Mouse (Mus musculus) gastrocnemius, postnatal 4 days (tissue): ENCODE results near the gene Mei4. TPM values are rescaled to one million over a fixed set of nuclear protein-coding genes. Genes with fewer than 3 reads are reported as not detected.

Experiments used
- DNase-seq, 2 experiments: peaks; one replicate each; pipeline ENCODE4 v3.0.0; 2021 to 2022; ENCODE audit warnings: low spot score in 2 of 2, mixed read lengths in 2 of 2
- long read RNA-seq, 2 experiments: library from polyadenylated mRNA; stranded (forward); transcript quantifications; one replicate each; pipeline ENCODE4 v2.0.0; 2021
- total RNA-seq, 2 experiments: library from RNA; stranded (reverse); gene quantifications; 2 replicates each; pipeline ENCODE4 v1.2.3; 2021

The Mei4 gene
- not detected for total RNA-seq
- long read RNA-seq, experiment 1 = 0 reads
- long read RNA-seq, experiment 2 = 0 reads

- peak; percentile 26 to 39 for DNase-seq
Measured at GRCm38 (mm10) chr9:81863181-81863887, at the start of gene Mei4. Mei4 (plus strand) TSS chr9:81863670.

- no peak for DNase-seq
Measured at GRCm38 (mm10) chr9:81819715-81820373, 43.6 kb upstream of the Mei4 start.

GRCm38 (mm10) chr9:81827560-81827959, 35.9 kb upstream of the Mei4 start:
- no peak for DNase-seq

- DNase-seq = no peak
Measured at GRCm38 (mm10) chr9:81834056-81834455, 29.4 kb upstream of the Mei4 start.

GRCm38 (mm10) chr9:81858861-81859260, 4.6 kb upstream of the Mei4 start:
- no peak for DNase-seq

GRCm38 (mm10) chr9:81863888-81864234, 391 bp downstream of the Mei4 start:
- DNase-seq = no peak

GRCm38 (mm10) chr9:81866032-81866431, 2.6 kb downstream of the Mei4 start:
- no peak for DNase-seq

GRCm38 (mm10) chr9:81921456-81921855, 58.0 kb downstream of the Mei4 start:
- no peak for DNase-seq

- no peak for DNase-seq
Measured at GRCm38 (mm10) chr9:81924744-81925143, 61.3 kb downstream of the Mei4 start.

- DNase-seq = no peak
Measured at GRCm38 (mm10) chr9:81940533-81940932, 77.1 kb downstream of the Mei4 start.

GRCm38 (mm10) chr9:81945624-81946023, 82.2 kb downstream of the Mei4 start:
- no peak for DNase-seq

- no peak for DNase-seq
Measured at GRCm38 (mm10) chr9:81956858-81957257, 93.4 kb downstream of the Mei4 start.

- DNase-seq = no peak
Measured at GRCm38 (mm10) chr9:81957842-81958241, 94.4 kb downstream of the Mei4 start.

GRCm38 (mm10) chr9:81966765-81967164, 103.3 kb downstream of the Mei4 start:
- no peak for DNase-seq

- DNase-seq = no peak
Measured at GRCm38 (mm10) chr9:81968935-81969334, 105.5 kb downstream of the Mei4 start.

GRCm38 (mm10) chr9:81982461-81982860, 119.0 kb downstream of the Mei4 start:
- no peak for DNase-seq

- DNase-seq = no peak
Measured at GRCm38 (mm10) chr9:82012991-82013390, 149.5 kb downstream of the Mei4 start.

GRCm38 (mm10) chr9:82042515-82043056, 179.1 kb downstream of the Mei4 start:
- no peak for DNase-seq

GRCm38 (mm10) chr9:82044517-82044916, 181.0 kb downstream of the Mei4 start:
- DNase-seq = no peak

GRCm38 (mm10) chr9:82073832-82074231, 210.4 kb downstream of the Mei4 start:
- DNase-seq = no peak

GRCm38 (mm10) chr9:82075270-82075669, 211.8 kb downstream of the Mei4 start:
- no peak for DNase-seq

- DNase-seq = no peak
Measured at GRCm38 (mm10) chr9:82096409-82096808, 232.9 kb downstream of the Mei4 start.

- DNase-seq = no peak
Measured at GRCm38 (mm10) chr9:82114865-82115264, 251.4 kb downstream of the Mei4 start.
